Mouse (Mus musculus): ENCODE results near the gene Paxip1. TPM values are rescaled to one million over a fixed set of nuclear protein-coding genes. Genes with fewer than 3 reads are reported as not detected.

The Paxip1 gene
- total and polyA plus RNA-seq, 3 experiments = 59.2 to 480 (median 151) TPM

GRCm38 (mm10) chr5:27789586-27789985, 1.9 kb downstream of the Paxip1 start:
- Histone ChIP-seq H3K27ac (ENCODE audit: control insufficient read depth, low read depth, low read length) (no peak overlapping the region), H3K9ac (ENCODE audit: control insufficient read depth, low read depth, low read length, poor library complexity, severe bottlenecking) (peak overlapping the region; percentile 91), H3K27me3 (ENCODE audit: control insufficient read depth in 1 of 2, insufficient read depth in 2 of 2, low read length in 2 of 2) (no peaks in the 10 kb centered on the region), H3K4me1 (ENCODE audit: control insufficient read depth in 1 of 2, insufficient read depth in 2 of 2, low read length in 2 of 2) (peaks cover 2 to 18% of the 10 kb centered on the region in 2 experiments; a peak in 2 of 4 replicates), H3K36me3 (ENCODE audit: control insufficient read depth in 1 of 2, insufficient read depth in 2 of 2, low read length in 2 of 2) (peaks cover 21 to 36% of the 10 kb centered on the region in 2 experiments), H3K9me3 (replicated peaks; ENCODE audit: insufficient read depth, low read length) (no peaks in the 10 kb centered on the region), H3K4me3 (ENCODE audit: control insufficient read depth in 1 of 2, insufficient read depth in 1 of 2, low read depth in 2 of 2, low read length in 2 of 2) (peak overlapping the region; percentile 72 to 90; a peak in 3 of 4 replicates), H3K79me2 (ENCODE audit: control insufficient read depth, insufficient read depth, low read length, poor library complexity) (peaks cover 35% of the 10 kb centered on the region)
- no peak for TF ChIP-seq RCOR1 (IDR thresholded peaks at IDR 0.05; ENCODE audit: low read depth, low read length)
- no peak for TF ChIP-seq CTCF (IDR thresholded peaks at IDR 0.05 in 2 of 3, conservative IDR thresholded peaks at IDR 0.05 in 1 of 3; ENCODE audit: control insufficient read depth in 1 of 3, insufficient read depth in 1 of 3, low read depth in 2 of 3, low read length in 3 of 3, poor library complexity in 1 of 3, severe bottlenecking in 1 of 3)
- TF ChIP-seq NELFE (IDR thresholded peaks at IDR 0.05; ENCODE audit: low read depth, low read length) = no peak
- TF ChIP-seq TBP (IDR thresholded peaks at IDR 0.05; ENCODE audit: low read depth, low read length) = no peak
- no peak for TF ChIP-seq ETS1 (IDR thresholded peaks at IDR 0.05; ENCODE audit: low read depth, low read length)
- no peak for TF ChIP-seq EP300 (IDR thresholded peaks at IDR 0.05; ENCODE audit: low read depth in 1 of 2, low read length in 2 of 2)
- no peak for TF ChIP-seq POLR2A (IDR thresholded peaks at IDR 0.05; ENCODE audit: control insufficient read depth in 1 of 2, insufficient read depth in 1 of 2, low read depth in 1 of 2, low read length in 2 of 2, poor library complexity in 1 of 2)
- no peak for TF ChIP-seq ELF1 (IDR thresholded peaks at IDR 0.05; ENCODE audit: low read depth, low read length)
- no peak for TF ChIP-seq UBTF (IDR thresholded peaks at IDR 0.05; ENCODE audit: borderline replicate concordance, insufficient read depth, low read depth, low read length)
- DNase-seq (ENCODE audit: low read depth, low spot score) = no peak

GRCm38 (mm10) chr5:27783381-27783780, 8.1 kb downstream of the Paxip1 start:
- Histone ChIP-seq H3K9ac (ENCODE audit: control insufficient read depth, low read depth, low read length, poor library complexity, severe bottlenecking) (no peak overlapping the region), H3K79me2 (ENCODE audit: control insufficient read depth, insufficient read depth, low read length, poor library complexity) (peaks cover 1% of the 10 kb centered on the region), H3K9me3 (replicated peaks; ENCODE audit: insufficient read depth, low read length) (no peaks in the 10 kb centered on the region), H3K4me1 (ENCODE audit: control insufficient read depth in 1 of 2, insufficient read depth in 2 of 2, low read length in 2 of 2) (no peaks in the 10 kb centered on the region), H3K27me3 (ENCODE audit: control insufficient read depth in 1 of 2, insufficient read depth in 2 of 2, low read length in 2 of 2) (no peaks in the 10 kb centered on the region), H3K36me3 (ENCODE audit: control insufficient read depth in 1 of 2, insufficient read depth in 2 of 2, low read length in 2 of 2) (peaks cover 0 to 65% of the 10 kb centered on the region in 2 experiments; a peak in 2 of 4 replicates), H3K27ac (ENCODE audit: control insufficient read depth, low read depth, low read length) (no peak overlapping the region), H3K4me3 (ENCODE audit: control insufficient read depth in 1 of 2, insufficient read depth in 1 of 2, low read depth in 2 of 2, low read length in 2 of 2) (no peak overlapping the region)
- TF ChIP-seq RAD21 (IDR thresholded peaks at IDR 0.05; ENCODE audit: low read depth, low read length) (no peak), GABPA (IDR thresholded peaks at IDR 0.05; ENCODE audit: low read depth, low read length) (no peak), NELFE (IDR thresholded peaks at IDR 0.05; ENCODE audit: low read depth, low read length) (no peak), ZNF384 (IDR thresholded peaks at IDR 0.05; ENCODE audit: low read depth, low read length) (no peak), MAX (IDR thresholded peaks at IDR 0.05; ENCODE audit: low read length) (no peak), GATA1 (IDR thresholded peaks at IDR 0.05; ENCODE audit: low read depth, low read length) (no peak), RCOR1 (IDR thresholded peaks at IDR 0.05; ENCODE audit: low read depth, low read length) (no peak), E2F4 (IDR thresholded peaks at IDR 0.05; ENCODE audit: borderline replicate concordance, low read depth, low read length) (no peak), POLR2AphosphoS5 (IDR thresholded peaks at IDR 0.05; ENCODE audit: borderline replicate concordance, low read depth, low read length) (no peak), CTCF (IDR thresholded peaks at IDR 0.05 in 2 of 3, conservative IDR thresholded peaks at IDR 0.05 in 1 of 3; ENCODE audit: control insufficient read depth in 1 of 3, insufficient read depth in 1 of 3, low read depth in 2 of 3, low read length in 3 of 3, poor library complexity in 1 of 3, severe bottlenecking in 1 of 3) (no peak), MYB (IDR thresholded peaks at IDR 0.05; ENCODE audit: low read depth, low read length) (no peak), ZKSCAN1 (IDR thresholded peaks at IDR 0.05; ENCODE audit: low read depth, low read length) (no peak), USF1 (IDR thresholded peaks at IDR 0.05; ENCODE audit: low read depth, low read length) (no peak), CHD2 (IDR thresholded peaks at IDR 0.05; ENCODE audit: low read length) (no peak), TAL1 (IDR thresholded peaks at IDR 0.05; ENCODE audit: low read length) (no peak), SIN3A (IDR thresholded peaks at IDR 0.05; ENCODE audit: low read length) (no peak), CHD1 (IDR thresholded peaks at IDR 0.05; ENCODE audit: low read depth, low read length) (no peak), ZMIZ1 (IDR thresholded peaks at IDR 0.05; ENCODE audit: low read depth, low read length) (no peak)
- DNase-seq (ENCODE audit: low read depth, low spot score) = no peak
